Mouse (Mus musculus) myocyte (in vitro differentiated cells): Measurements from ENCODE around the gene Tbccd1. TPM values are rescaled to one million over a fixed set of nuclear protein-coding genes. Genes with fewer than 3 reads are reported as not detected.
"Not testable (repeated sequence)": the region's sequence is repeated elsewhere in the genome, so short reads cannot be mapped to it uniquely, and the experiment has no call there.

Experiments
- H3K27me3 ChIP-seq: one replicate; pipeline ENCODE4 v1.6.1; 2011; ENCODE audit not compliant: control insufficient read depth, insufficient read depth, insufficient read length
- H3K36me3 ChIP-seq: one replicate; pipeline ENCODE4 v1.6.1; 2011; ENCODE audit not compliant: control insufficient read depth, insufficient read depth
- H3K4me2 ChIP-seq: one replicate; pipeline ENCODE4 v1.6.1; 2011; ENCODE audit warnings: low read depth, control low read depth
- H3K4me3 ChIP-seq: one replicate; pipeline ENCODE4 v1.5.1; 2011; ENCODE audit warnings: mild to moderate bottlenecking, control low read depth, moderate library complexity
- H3K79me2 ChIP-seq: one replicate; pipeline ENCODE4 v1.6.1; 2011; ENCODE audit not compliant: control insufficient read depth, insufficient read depth
- H3ac ChIP-seq: one replicate; pipeline ENCODE4 v1.6.1; 2011; ENCODE audit not compliant: control insufficient read depth, insufficient read length
- CEBPB ChIP-seq: IDR thresholded peaks from 2 replicates; pipeline ENCODE4 v1.6.1; 2011; ENCODE audit warnings: mild to moderate bottlenecking, moderate library complexity; ENCODE audit not compliant: poor library complexity, insufficient read depth, severe bottlenecking
- E2F4 ChIP-seq: IDR thresholded peaks from one replicate; pipeline ENCODE4 v1.6.1; 2011; ENCODE audit warnings: mild to moderate bottlenecking, control low read depth, moderate library complexity; ENCODE audit not compliant: insufficient read depth
- MAX ChIP-seq: IDR thresholded peaks from one replicate; pipeline ENCODE4 v1.6.1; 2011; ENCODE audit warnings: low read depth, mild to moderate bottlenecking, control low read depth
- MYOD1 ChIP-seq, 3 experiments: IDR thresholded peaks; one replicate each; pipeline ENCODE4 v1.6.1; 2011; ENCODE audit warnings: control low read depth in 2 of 3, low read depth in 2 of 3, mild to moderate bottlenecking in 2 of 3, moderate library complexity in 1 of 3; ENCODE audit not compliant: insufficient read length in 2 of 3, control insufficient read depth in 1 of 3
- MYOG ChIP-seq, 3 experiments: IDR thresholded peaks; one replicate each; pipeline ENCODE4 v1.6.1; 2011; ENCODE audit warnings: control low read depth in 2 of 3, low read depth in 2 of 3, mild to moderate bottlenecking in 2 of 3; ENCODE audit not compliant: insufficient read length in 2 of 3, control insufficient read depth in 1 of 3, insufficient read depth in 1 of 3
- POLR2A ChIP-seq: IDR thresholded peaks from one replicate; pipeline ENCODE4 v1.6.1; 2011; ENCODE audit warnings: low read depth, mild to moderate bottlenecking, control low read depth, moderate library complexity; ENCODE audit not compliant: insufficient read length
- POLR2AphosphoS2 ChIP-seq: IDR thresholded peaks from one replicate; pipeline ENCODE4 v1.6.1; 2011; ENCODE audit warnings: low read depth, control low read depth; ENCODE audit not compliant: insufficient read length
- REST ChIP-seq: IDR thresholded peaks from one replicate; pipeline ENCODE4 v1.6.1; 2011; ENCODE audit warnings: mild to moderate bottlenecking, control low read depth, moderate library complexity; ENCODE audit not compliant: insufficient read depth, insufficient read length
- SRF ChIP-seq: IDR thresholded peaks from one replicate; pipeline ENCODE4 v1.6.1; 2011; ENCODE audit warnings: low read depth; ENCODE audit not compliant: control insufficient read depth, insufficient read length
- TCF12 ChIP-seq: IDR thresholded peaks from one replicate; pipeline ENCODE4 v1.6.1; 2011; ENCODE audit warnings: mild to moderate bottlenecking, control low read depth; ENCODE audit not compliant: poor library complexity, insufficient read depth, severe bottlenecking
- TCF3 ChIP-seq: IDR thresholded peaks from one replicate; pipeline ENCODE4 v1.6.1; 2011; ENCODE audit warnings: low read depth, control low read depth; ENCODE audit not compliant: insufficient read length
- USF1 ChIP-seq: IDR thresholded peaks from one replicate; pipeline ENCODE4 v1.6.1; 2011; ENCODE audit warnings: low read depth, mild to moderate bottlenecking, control low read depth, moderate library complexity
- polyA plus RNA-seq: library from polyadenylated mRNA; unstranded; fragments of >200 nt; fragmentation: generic; extraction: Trizol; gene quantifications from one replicate; pipeline ENCODE4 v1.2.1, GENCODE M21; 2012; ENCODE audit warnings: missing spikeins

Gene Tbccd1
- polyA plus RNA-seq, 1 experiment, result 9.3 TPM

- Histone ChIP-seq H3K27me3 (peaks cover 18% of the 10 kb centered on the region), H3ac (no peak overlapping the region)
- TF ChIP-seq CEBPB, result no peak
These were observed 62.0 kb downstream of the Tbccd1 start for GRCm38 (mm10) chr16:22795497-22795896.

GRCm38 (mm10) chr16:22791235-22791634, 66.2 kb downstream of the Tbccd1 start:
- Histone ChIP-seq H3K27me3 (peaks cover 18% of the 10 kb centered on the region), H3K4me3 (no peak overlapping the region), H3ac (no peak overlapping the region), H3K36me3 (no peaks in the 10 kb centered on the region), H3K79me2 (no peaks in the 10 kb centered on the region), H3K4me2 (no peak overlapping the region)
- TF ChIP-seq MAX (no peak), MYOG (IDR thresholded peaks at IDR 0.05; ENCODE audit: control insufficient read depth in 1 of 3, insufficient read depth in 1 of 3, insufficient read length in 2 of 3, low read depth in 2 of 3) (no peak), MYOD1 (IDR thresholded peaks at IDR 0.05; ENCODE audit: control insufficient read depth in 1 of 3, insufficient read length in 2 of 3, low read depth in 2 of 3) (no peak), TCF3 (no peak), USF1 (no peak), POLR2A (no peak), TCF12 (no peak), REST (no peak), E2F4 (no peak), CEBPB (no peak)

More at GRCm38 (mm10) chr16:22795497-22795896, 62.0 kb downstream of the Tbccd1 start:
- H3K36me3 ChIP-seq, result no peaks in the 10 kb centered on the region
- H3K4me2 ChIP-seq, result no peak overlapping the region
- H3K79me2 ChIP-seq, result no peaks in the 10 kb centered on the region
- H3K4me3 ChIP-seq, result no peak overlapping the region

- no peak overlapping the region for H3K4me3 ChIP-seq
- no peak overlapping the region for H3K4me2 ChIP-seq
- H3K79me2 ChIP-seq, result no peaks in the 10 kb centered on the region
- H3ac ChIP-seq, result no peak overlapping the region
- no peak for TF ChIP-seq TCF12
- peaks cover 9% of the 10 kb centered on the region for H3K27me3 ChIP-seq
- no peaks in the 10 kb centered on the region for H3K36me3 ChIP-seq
These were observed 67.5 kb downstream of the Tbccd1 start for GRCm38 (mm10) chr16:22789908-22790367.

GRCm38 (mm10) chr16:22782686-22783085, 74.8 kb downstream of the Tbccd1 start:
- H3K36me3 ChIP-seq, result no peaks in the 10 kb centered on the region
- H3K4me2 ChIP-seq, result no peak overlapping the region
- H3K4me3 ChIP-seq, result no peak overlapping the region
- H3K79me2 ChIP-seq, result no peaks in the 10 kb centered on the region
- H3ac ChIP-seq, result no peak overlapping the region
- no peak for TF ChIP-seq SRF
- no peak for TF ChIP-seq POLR2A
- TF ChIP-seq POLR2AphosphoS2, result no peak
- no peak for TF ChIP-seq MAX
- TF ChIP-seq TCF3, result no peak
- H3K27me3 ChIP-seq, result no peaks in the 10 kb centered on the region

- H3K79me2 ChIP-seq, result no peaks in the 10 kb centered on the region
- H3K4me2 ChIP-seq, result no peak overlapping the region
- TF ChIP-seq MYOD1 (IDR thresholded peaks at IDR 0.05; ENCODE audit: control insufficient read depth in 1 of 3, insufficient read length in 2 of 3, low read depth in 2 of 3), result no peak
- no peak for TF ChIP-seq POLR2A
- no peak for TF ChIP-seq MYOG (IDR thresholded peaks at IDR 0.05; ENCODE audit: control insufficient read depth in 1 of 3, insufficient read depth in 1 of 3, insufficient read length in 2 of 3, low read depth in 2 of 3)
- no peak for TF ChIP-seq TCF3
- no peak for TF ChIP-seq MAX
- TF ChIP-seq SRF, result no peak
- no peak for TF ChIP-seq REST
- no peak for TF ChIP-seq E2F4
- TF ChIP-seq POLR2AphosphoS2, result no peak
- TF ChIP-seq TCF12, result no peak
- TF ChIP-seq CEBPB, result no peak
- no peak overlapping the region for H3ac ChIP-seq
- H3K27me3 ChIP-seq, result no peaks in the 10 kb centered on the region
- H3K4me3 ChIP-seq, result no peak overlapping the region
- H3K36me3 ChIP-seq, result no peaks in the 10 kb centered on the region
These were observed 78.1 kb downstream of the Tbccd1 start for GRCm38 (mm10) chr16:22779228-22779835.

GRCm38 (mm10) chr16:22778296-22778695, 79.2 kb downstream of the Tbccd1 start:
- not testable (repeated sequence) for H3K4me3 ChIP-seq

More at GRCm38 (mm10) chr16:22778296-22778695, 79.2 kb downstream of the Tbccd1 start:
- not testable (repeated sequence) for H3K36me3 ChIP-seq, H3K27me3 ChIP-seq, H3K4me2 ChIP-seq, H3K79me2 ChIP-seq, H3ac ChIP-seq
